Mouse (Mus musculus) cortical plate, adult 2 months (tissue): ENCODE results near the gene Olfr361. TPM values are rescaled to one million over a fixed set of nuclear protein-coding genes. Genes with fewer than 3 reads are reported as not detected.
"Not testable (repeated sequence)": the region's sequence is repeated elsewhere in the genome, so short reads cannot be mapped to it uniquely, and the experiment has no call there.

Source experiments
- H3K27ac ChIP-seq: fragments of 200-500 bp; 2 replicates; pipeline ENCODE4 v1.5.1; 2012; ENCODE audit warnings: low read length, control low read depth, inconsistent platforms; ENCODE audit not compliant: insufficient read depth
- H3K4me1 ChIP-seq: fragments of 200-500 bp; 2 replicates; pipeline ENCODE4 v1.6.1; 2011; ENCODE audit warnings: low read length; ENCODE audit not compliant: control insufficient read depth, insufficient read depth
- H3K4me3 ChIP-seq: fragments of 200-500 bp; 2 replicates; pipeline ENCODE4 v1.5.1; 2011; ENCODE audit warnings: mild to moderate bottlenecking, low read length, control low read depth; ENCODE audit not compliant: insufficient read depth
- CTCF ChIP-seq: fragments of 200-500 bp; IDR thresholded peaks from 2 replicates; pipeline ENCODE4 v1.5.1; 2011; ENCODE audit warnings: mild to moderate bottlenecking, control low read depth, low read length; ENCODE audit not compliant: insufficient read depth; ENCODE audit errors: extremely low read depth
- POLR2A ChIP-seq: fragments of 200-500 bp; IDR thresholded peaks from 2 replicates; pipeline ENCODE4 v1.6.1; 2011; ENCODE audit warnings: mild to moderate bottlenecking, low read length, control low read depth; ENCODE audit not compliant: insufficient read depth; ENCODE audit errors: extremely low read depth
- polyA plus RNA-seq: library from polyadenylated mRNA; depleted of rRNA; stranded (reverse); fragments of >200 nt; gene quantifications from 2 replicates; pipeline ENCODE4 v1.2.3, GENCODE M21; 2012; rRNA removed

The Olfr361 gene
- polyA plus RNA-seq = not detected in 2 replicates

DNA sequence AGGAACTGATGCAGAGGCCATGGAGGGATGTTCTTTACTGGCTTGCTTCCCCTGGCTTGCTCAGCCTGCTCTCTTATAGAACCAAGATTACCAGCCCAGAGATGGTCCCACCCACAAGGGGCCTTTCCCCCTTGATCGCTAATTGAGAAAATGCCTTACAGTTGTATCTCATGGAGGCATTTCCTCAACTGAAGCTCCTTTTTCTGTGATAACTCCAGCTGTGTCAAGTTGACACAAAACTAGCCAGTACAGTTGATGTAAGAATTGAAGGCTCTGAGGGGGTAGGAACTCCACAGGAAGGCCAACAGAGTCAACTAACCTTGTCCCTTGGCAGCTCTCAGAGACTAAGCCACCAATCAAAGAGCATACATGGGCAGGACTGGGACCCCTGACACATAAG is at the start of gene Olfr361:
Olfr361 (minus strand) TSS at position 101 of the 400 bp plus-strand sequence.
- H3K27ac ChIP-seq, H3K4me1 ChIP-seq, H3K4me3 ChIP-seq: not testable (repeated sequence)

- Histone ChIP-seq H3K27ac (no peak within 1 kb of the TSS), H3K4me1 (no peaks in the 10 kb centered on the region), H3K4me3 (no peak within 1 kb of the TSS)
- no peak for TF ChIP-seq POLR2A
- no peak for TF ChIP-seq CTCF
These were observed 28.7 kb upstream of the Olfr361 start, which contains the start of gene Olfr362 for GRCm38 (mm10) chr2:37117810-37118209. Gene Olfr362 (minus strand): TSS chr2:37117910.

GRCm38 (mm10) chr2:37065446-37065845 is 23.6 kb downstream of the Olfr361 start, which contains the start of gene Olfr360:
Gene Olfr360 (plus strand): TSS chr2:37065746.
- Histone ChIP-seq H3K4me3 (no peak within 1 kb of the TSS), H3K27ac (no peak within 1 kb of the TSS), H3K4me1 (no peaks in the 10 kb centered on the region)
- no peak for TF ChIP-seq CTCF
- no peak for TF ChIP-seq POLR2A

Other genes with a start within 250 kb of the Olfr361 start
- gene Olfr350, start 243.0 kb downstream of the Olfr361 start, polyA plus RNA-seq = not detected in 2 replicates
- gene Olfr351, start 226.6 kb downstream of the Olfr361 start, polyA plus RNA-seq = not detected in 2 replicates
- not detected in 2 replicates for gene Olfr352, start 220.8 kb downstream of the Olfr361 start, polyA plus RNA-seq
- not detected in 2 replicates for gene Olfr353, start 196.4 kb downstream of the Olfr361 start, polyA plus RNA-seq
- not detected in 2 replicates for gene Olfr354, start 183.6 kb downstream of the Olfr361 start, polyA plus RNA-seq
- not detected in 2 replicates for gene Olfr355, start 160.4 kb downstream of the Olfr361 start, polyA plus RNA-seq
- gene Olfr356, start 152.2 kb downstream of the Olfr361 start, polyA plus RNA-seq = not detected in 2 replicates
- gene Olfr357, start 95.5 kb downstream of the Olfr361 start, polyA plus RNA-seq = not detected in 2 replicates
- not detected in 2 replicates for gene Olfr358, start 80.0 kb downstream of the Olfr361 start, polyA plus RNA-seq
- not detected in 2 replicates for gene Olfr360, start 23.5 kb downstream of the Olfr361 start, polyA plus RNA-seq
- not detected in 2 replicates for gene Olfr362, start 28.6 kb upstream of the Olfr361 start, polyA plus RNA-seq
- not detected in 2 replicates for gene Olfr364-ps1, start 50.0 kb upstream of the Olfr361 start, polyA plus RNA-seq
- gene Olfr365, start 98.9 kb upstream of the Olfr361 start, polyA plus RNA-seq = not detected in 2 replicates
- not detected in 2 replicates for gene Olfr366, start 122.3 kb upstream of the Olfr361 start, polyA plus RNA-seq
- gene Olfr368, start 237.2 kb upstream of the Olfr361 start, polyA plus RNA-seq = not detected in 2 replicates